Mouse (Mus musculus): ENCODE measurements around the gene Sebox. TPM values are rescaled to one million over a fixed set of nuclear protein-coding genes. Genes with fewer than 3 reads are reported as not detected.

Sebox gene
- total RNA-seq (2021): 1 to 10 TPM; 3.9 to 4.5 TPM
- long read RNA-seq, experiment 1, partial matches to known transcripts: 1 of 3 reads
- long read RNA-seq, experiment 1, other reads (novel, unspliced or antisense): 2 of 3 reads
- long read RNA-seq, experiment 2, partial matches to known transcripts: 0 of 1 reads
- long read RNA-seq, experiment 2, other reads (novel, unspliced or antisense): 0 of 1 reads

- DNase-seq (ENCODE audit: low spot score in 2 of 2): peak; percentile 42 to 76
These were observed at the start of gene Sebox for GRCm38 (mm10) chr11:78502909-78503650. TSS of gene Sebox (plus strand) at chr11:78503447.

- peak; percentile 47 to 71 for DNase-seq (ENCODE audit: low spot score in 2 of 2)
These were observed 49.6 kb upstream of the Sebox start for GRCm38 (mm10) chr11:78453675-78454074.

GRCm38 (mm10) chr11:78454276-78454675, 49.0 kb upstream of the Sebox start:
- DNase-seq (ENCODE audit: low spot score in 2 of 2): no peak

DNA sequence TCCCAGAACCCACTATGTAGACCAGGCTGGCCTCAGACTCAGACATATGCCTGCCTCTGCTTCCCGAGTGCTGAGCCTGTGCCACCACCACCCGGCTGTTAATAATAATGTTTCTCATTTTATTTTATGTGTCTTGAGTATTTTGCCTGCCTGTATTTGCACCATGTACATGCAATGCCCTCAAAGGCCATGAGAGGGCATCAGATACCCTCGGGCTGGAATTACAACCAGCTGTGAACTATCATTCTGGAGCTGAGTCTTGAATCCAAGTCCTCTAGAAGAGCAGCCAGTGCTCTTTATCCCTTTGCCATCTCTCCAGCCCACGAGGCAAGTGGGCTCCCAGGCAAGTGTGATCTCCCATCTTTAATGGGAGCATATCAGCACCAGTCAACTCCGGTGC, 47.9 kb upstream of the Sebox start:
- peak in 1 of 2 experiments; percentile 21 for DNase-seq (ENCODE audit: low spot score in 2 of 2)

GRCm38 (mm10) chr11:78458740-78459139, 44.5 kb upstream of the Sebox start:
- no peak for DNase-seq (ENCODE audit: low spot score in 2 of 2)

- no peak for DNase-seq (ENCODE audit: low spot score in 2 of 2)
These were observed 41.4 kb upstream of the Sebox start for GRCm38 (mm10) chr11:78461894-78462293.

DNA sequence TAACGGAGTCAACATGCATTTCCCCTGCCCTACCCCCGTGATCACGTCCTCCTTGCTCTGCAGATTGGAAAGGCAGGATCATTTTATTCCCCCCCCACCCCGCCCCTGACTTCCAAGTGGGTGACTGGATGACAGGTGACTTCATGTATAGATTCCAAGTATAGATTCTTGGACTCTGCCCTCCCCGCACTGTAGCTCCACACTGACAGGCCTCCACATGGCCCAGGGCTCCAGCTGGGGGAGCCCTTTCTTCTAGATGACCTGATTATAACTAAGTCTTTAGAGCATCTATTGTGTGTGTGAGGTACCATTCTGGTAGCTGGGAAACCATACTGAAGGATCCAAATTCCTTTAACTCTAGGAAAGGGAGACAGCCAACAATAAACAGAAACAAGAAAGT, 40.6 kb upstream of the Sebox start:
- DNase-seq (ENCODE audit: low spot score in 2 of 2): no peak

DNA sequence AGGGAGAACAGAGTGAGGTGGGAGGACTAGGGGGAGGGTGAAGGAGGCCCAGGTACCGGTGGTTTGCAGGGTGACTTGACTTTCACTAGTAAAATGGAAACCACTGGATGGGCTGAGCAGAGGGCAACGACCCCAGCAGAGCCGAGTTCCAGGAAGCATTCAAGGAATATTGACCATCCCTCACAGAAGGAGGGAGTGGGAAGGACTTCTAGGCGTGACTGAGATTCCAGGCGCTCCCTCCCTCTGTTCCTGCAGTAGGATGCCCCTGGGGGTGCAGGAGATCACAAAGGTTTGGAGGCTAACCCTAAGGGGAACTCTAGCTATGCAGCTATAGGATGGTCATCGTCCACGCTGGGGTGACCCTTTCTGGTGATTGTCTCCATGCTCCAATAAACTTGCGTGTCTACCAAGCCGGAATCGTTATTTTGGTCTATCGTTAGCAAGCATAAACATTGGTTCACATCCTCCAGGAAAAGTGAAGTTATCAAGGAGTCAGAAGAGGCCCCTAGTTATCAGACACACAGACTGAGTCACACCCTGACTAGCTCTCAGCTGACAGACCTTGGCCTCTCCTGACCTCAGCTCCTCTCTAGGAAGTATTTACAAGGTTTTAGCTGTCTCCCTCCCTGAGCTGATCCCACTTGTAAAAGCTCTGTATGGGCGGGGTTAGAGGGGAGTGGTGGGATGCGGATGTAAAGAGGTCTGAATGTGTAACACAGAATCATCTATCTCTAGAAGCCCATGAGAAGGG, 39.8 kb upstream of the Sebox start:
- no peak for DNase-seq (ENCODE audit: low spot score in 2 of 2)

- no peak for DNase-seq (ENCODE audit: low spot score in 2 of 2)
These were observed 38.1 kb upstream of the Sebox start for GRCm38 (mm10) chr11:78465116-78465515.

DNA sequence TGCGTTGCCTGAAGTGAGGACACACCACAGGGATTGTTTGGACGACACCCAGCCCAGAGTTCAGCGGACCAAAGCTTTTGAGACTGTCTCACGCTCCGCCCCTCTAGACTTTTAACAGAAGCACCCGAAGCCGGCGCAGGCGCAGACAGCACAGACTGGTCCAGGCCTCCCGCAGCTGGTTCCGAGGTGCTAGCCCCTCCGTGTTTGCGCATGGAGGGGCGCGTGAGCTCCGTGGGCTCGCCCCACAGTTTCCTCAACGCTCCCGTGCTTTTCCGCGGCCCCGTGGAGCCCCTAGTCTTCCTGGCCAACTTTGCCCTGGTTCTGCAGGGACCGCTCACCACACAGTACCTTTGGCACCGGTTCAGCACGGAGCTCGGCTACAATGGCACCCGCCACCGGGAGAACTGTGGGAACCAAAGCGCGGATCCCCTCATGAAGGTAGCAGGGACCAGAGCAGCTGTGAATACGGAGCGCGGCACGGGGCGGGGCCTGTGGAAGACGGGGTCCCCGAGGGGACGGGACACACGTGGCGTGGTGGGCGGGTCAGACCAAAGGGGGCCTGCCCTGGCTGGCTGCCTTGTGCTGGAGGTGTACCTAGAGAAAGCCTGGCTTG, 37.6 kb upstream of the Sebox start, which contains the start of gene Slc46a1:
Slc46a1 (plus strand) TSS at position 130 of the 613 bp plus-strand sequence.
- peak; percentile 76 to 81 for DNase-seq (ENCODE audit: low spot score in 2 of 2)

DNA sequence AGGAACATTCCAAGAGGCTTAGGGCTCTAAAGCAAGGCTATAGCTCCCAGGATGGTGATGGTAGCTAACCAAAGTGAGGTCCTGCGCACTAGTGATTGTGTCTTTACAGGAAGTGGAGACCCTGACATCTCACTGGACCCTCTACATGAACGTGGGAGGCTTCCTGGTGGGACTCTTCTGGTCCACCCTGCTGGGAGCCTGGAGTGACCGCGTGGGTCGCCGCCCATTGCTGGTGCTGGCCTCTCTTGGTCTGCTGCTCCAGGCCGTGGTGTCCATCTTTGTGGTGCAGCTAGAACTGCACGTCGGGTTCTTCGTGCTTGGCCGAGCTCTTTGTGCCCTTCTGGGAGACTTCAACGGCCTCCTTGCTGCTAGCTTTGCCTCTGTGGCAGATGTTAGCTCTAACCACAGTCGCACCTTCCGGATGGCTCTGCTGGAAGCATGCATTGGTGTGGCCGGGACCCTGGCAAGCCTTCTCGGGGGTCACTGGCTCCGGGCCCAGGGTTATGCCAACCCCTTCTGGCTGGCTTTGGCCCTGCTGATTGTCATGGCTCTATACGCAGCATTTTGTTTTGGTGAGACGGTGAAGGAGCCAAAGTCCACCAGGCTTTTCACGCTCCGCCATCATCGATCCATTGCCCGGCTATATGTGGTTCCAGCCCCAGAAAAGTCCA, 36.9 kb upstream of the Sebox start:
- DNase-seq (ENCODE audit: low spot score in 2 of 2): no peak

DNA sequence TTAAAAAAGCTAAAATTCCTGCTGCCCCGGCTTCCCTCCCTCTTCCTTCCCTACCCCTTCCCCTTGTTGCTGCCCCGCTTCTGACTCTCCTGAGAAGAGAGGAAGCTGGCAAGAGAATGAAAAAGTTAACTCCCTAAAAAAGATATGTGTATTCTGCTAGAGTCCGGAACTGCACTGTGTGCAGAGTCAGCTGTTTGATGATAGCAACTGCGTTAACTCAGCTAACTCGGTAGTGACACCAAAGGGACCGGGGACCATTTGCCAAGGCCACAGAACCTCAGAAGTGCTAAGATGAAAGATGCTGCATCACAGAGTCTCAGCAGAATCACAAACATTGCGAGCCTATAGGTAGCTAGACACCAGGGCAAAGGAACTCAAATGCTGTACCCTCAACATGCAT, 35.7 kb upstream of the Sebox start:
- DNase-seq (ENCODE audit: low spot score in 2 of 2): no peak

- DNase-seq (ENCODE audit: low spot score in 2 of 2): no peak
These were observed 35.3 kb upstream of the Sebox start for GRCm38 (mm10) chr11:78467932-78468331.

GRCm38 (mm10) chr11:78471326-78472103, 31.7 kb upstream of the Sebox start:
- no peak for DNase-seq (ENCODE audit: low spot score in 2 of 2)

DNA sequence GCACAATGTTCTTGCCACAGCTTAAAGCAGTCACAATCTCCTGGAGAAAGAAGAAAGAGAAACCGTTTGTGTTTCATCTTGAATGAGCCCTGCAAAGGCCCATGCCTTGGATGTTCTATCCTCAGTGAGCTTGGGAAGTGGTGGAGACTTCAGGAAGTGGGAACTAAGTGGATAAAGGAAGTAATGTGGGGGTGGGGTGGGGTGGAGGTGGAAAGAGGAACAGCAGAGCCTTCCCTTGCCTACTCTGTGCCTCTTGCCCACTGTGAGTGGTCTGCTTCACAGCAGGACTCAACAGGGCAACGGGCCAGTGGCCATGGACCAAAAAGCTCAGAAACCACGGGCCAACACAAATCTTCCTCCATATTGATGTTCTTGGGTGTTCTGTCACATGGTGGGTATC, 28.0 kb upstream of the Sebox start:
- DNase-seq (ENCODE audit: low spot score in 2 of 2): no peak

DNA sequence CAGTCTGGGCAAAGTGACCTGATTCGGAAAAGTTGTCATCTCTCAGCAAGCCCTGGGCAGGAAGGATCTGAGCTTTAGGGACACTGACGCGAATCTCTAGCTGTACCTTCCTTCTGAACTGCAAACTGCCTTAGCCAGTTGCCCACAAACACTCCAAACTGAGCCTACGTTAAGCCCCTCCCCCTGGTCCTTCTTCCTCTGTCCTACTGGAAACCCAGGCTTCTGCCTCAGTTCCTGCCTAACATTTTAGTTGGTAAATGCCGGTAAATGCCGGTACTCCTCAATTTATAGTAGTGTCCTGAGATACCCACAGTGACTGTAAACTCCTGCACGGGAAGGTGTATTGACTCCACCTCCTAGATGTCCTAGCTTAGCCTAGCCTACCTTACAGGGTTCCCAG, 19.6 kb upstream of the Sebox start:
- no peak for DNase-seq (ENCODE audit: low spot score in 2 of 2)

DNA sequence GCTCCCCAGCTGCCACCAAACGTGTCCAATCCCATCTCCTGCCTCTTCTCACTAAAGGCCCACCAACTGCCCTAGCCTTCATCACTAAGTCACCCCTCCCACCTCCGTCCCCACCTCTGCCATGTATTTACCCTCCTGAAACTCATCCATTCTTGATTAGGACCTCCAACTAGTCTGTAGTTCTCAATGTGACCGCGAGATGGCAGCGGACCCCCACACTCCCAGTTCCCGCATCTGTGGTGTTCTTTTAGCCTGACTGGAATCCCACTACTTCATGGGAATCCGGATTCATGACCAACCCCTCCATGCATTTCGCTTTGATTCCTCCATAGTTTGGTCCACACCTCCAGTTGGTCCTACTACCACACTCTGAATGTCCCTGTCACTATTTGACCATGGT, 15.1 kb upstream of the Sebox start:
- peak; percentile 85 to 88 for DNase-seq (ENCODE audit: low spot score in 2 of 2)

DNA sequence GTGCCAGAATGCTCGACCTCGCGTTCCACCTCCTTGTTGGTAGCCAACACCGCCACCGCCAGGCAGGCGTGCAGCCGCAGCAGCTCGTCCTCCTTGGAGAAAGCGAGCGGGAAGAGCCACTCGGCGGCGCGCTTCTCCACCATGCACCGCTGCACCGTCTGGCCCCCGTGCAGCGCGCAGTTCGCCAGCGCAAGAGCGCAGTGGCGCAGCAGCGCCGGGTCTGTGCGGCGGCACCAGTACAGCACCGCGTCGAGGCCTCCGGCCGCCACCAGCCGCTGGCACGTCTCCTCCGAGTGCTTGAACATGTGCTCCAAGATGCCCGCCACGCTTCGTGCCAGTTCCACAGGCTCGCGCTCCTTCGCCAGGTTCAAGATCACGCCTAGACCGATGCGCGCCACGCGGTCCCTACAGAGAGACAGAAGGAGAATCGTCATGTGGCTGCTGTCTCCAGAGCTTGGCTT, 12.4 kb upstream of the Sebox start:
- peak in 1 of 2 experiments; percentile 52 for DNase-seq (ENCODE audit: low spot score in 2 of 2)

GRCm38 (mm10) chr11:78495904-78496303, 7.3 kb upstream of the Sebox start:
- no peak for DNase-seq (ENCODE audit: low spot score in 2 of 2)

DNA sequence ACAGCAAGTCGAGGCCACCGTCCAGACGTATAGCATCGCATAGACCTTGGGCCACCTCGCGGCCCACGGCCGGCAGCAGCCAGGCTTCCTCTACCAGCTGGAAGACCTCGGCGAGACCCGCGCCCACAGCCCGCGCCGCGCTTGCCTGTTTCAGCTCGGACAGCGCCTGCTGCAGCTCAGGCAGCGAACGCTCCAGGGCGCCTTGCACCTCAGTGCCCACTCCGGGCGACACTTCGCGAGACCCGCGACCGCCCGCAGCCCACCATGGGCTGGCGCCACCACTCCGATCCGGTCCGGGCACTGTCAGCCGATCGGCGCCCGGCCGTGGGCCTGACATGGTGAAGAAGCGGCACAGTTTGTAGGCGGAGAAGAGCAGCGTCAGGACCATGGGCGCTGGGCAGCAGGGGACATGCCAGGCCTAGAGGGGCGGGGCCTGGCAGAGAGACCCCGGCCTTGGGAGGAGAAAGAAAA, 6.1 kb upstream of the Sebox start:
- DNase-seq (ENCODE audit: low spot score in 2 of 2): peak; percentile 43 to 61

Data from layer of hippocampus, postnatal 14 days (tissue).